Mouse (Mus musculus) megakaryocyte, embryonic 14.5 days (primary cell): ENCODE measurements around the gene Klf13.

Experiments
- FLI1 ChIP-seq: IDR thresholded peaks from 2 replicates; pipeline ENCODE4 v1.6.1; 2012; ENCODE audit warnings: low read length, inconsistent platforms, mixed read lengths
- GATA1 ChIP-seq: IDR thresholded peaks from 3 replicates; pipeline ENCODE4 v1.6.1; 2012; ENCODE audit warnings: mixed read lengths, low read length, inconsistent platforms, borderline replicate concordance

- TF ChIP-seq GATA1 (no peak), FLI1 (no peak)
These were observed 46.6 kb upstream of the Klf13 start for GRCm38 (mm10) chr7:63985266-63985665.
